Mouse (Mus musculus) gastrocnemius, postnatal 4 days (tissue): ENCODE results near the gene Atp6v0d1. TPM values are rescaled to one million over a fixed set of nuclear protein-coding genes. Genes with fewer than 3 reads are reported as not detected.

ENCODE experiments used
- DNase-seq, 2 experiments: peaks; one replicate each; pipeline ENCODE4 v3.0.0; 2021 to 2022; ENCODE audit warnings: low spot score in 2 of 2, mixed read lengths in 2 of 2
- total RNA-seq, 2 experiments: library from RNA; stranded (reverse); gene quantifications; 2 replicates each; pipeline ENCODE4 v1.2.3; 2021

The Atp6v0d1 gene
- total RNA-seq, 2 experiments from 2014 or later: 71.8 to 71.9 TPM

- DNase-seq: no peak
Measured at GRCm38 (mm10) chr8:105509997-105510735, 55.7 kb downstream of the Atp6v0d1 start.

GRCm38 (mm10) chr8:105508758-105509157, 57.1 kb downstream of the Atp6v0d1 start:
- DNase-seq: no peak

DNA sequence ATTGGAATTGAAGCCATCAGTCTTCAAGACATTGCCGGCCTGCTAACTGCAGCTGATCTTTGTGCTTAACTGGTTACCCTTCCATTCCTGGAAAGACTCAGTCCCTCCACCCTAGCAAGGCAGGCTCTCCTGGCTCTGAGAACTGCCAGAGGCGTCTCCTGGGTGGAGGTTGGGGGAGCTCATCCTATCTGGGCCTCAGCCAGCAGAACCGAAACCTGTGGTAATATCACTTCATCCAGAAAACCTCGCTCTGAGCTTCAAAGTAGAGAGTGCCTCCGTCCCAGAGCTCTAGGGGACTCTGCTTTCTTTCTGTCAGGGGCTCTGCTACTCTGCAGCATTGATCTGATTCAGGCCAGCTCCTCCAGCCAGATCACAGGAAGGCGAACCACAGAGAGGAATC, 58.9 kb downstream of the Atp6v0d1 start:
- DNase-seq: no peak

DNA sequence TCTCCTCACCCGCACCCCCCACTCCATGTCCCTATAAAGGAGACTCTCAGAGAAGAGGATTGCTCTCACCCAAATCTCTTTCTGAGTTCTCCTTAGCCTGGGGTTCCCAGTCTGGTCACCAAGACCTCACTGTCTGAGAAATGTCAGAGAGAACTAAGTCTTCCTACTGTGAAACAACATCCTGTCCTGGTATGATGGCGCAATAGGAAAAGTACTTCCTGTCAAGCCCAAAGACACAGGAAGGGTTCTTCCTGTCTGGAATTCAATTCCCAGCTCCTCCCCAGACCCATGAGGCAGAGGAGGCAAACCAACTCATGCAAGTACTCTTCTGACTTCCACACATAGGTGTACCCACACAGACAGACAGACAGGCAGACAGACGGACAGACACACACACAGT, 61.2 kb downstream of the Atp6v0d1 start:
- DNase-seq: no peak

- DNase-seq: no peak
Measured at GRCm38 (mm10) chr8:105499787-105500186, 66.1 kb downstream of the Atp6v0d1 start.

DNA sequence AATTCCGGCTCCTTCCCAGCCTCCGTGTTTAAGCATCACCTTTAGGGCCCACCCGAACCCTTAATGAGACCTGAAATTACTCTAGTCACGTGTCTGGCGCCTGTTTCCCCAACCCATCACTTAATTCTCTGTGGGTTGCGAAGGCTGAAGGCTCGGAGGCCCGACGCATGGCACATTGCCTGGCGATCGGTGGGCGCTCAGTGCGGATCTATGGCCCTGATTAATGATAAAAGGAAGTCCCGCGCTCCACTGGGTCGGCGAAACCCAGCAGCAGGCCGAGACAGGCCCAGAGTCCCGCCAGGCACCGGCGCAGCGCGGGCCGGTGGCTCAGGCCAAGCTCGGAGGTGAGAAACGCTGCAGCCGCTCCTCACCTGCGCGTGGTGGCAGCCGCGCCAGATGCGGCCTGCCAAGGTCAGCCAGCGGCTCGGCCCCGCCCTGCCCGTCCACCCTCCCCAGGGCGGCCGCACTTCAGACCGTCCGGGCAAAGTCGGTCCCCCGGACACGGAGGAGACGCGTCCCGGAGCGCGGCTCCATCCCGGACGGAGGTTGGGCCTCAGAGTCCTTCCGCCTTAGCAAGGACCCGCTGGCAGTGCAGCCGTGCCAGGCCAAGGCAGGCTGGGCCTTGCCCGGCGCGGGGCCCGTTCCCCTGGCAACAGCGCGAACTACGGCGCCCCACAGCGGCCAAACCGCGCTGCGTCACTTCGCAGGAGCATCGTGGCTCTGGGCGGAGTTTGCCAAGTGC, 69.2 kb downstream of the Atp6v0d1 start, which contains the start of gene Zdhhc1:
Gene Zdhhc1, minus strand, starts transcription at position 464 of the 742 bp plus-strand sequence.
- peak; percentile 90 to 92 for DNase-seq

- no peak for DNase-seq
Measured at GRCm38 (mm10) chr8:105495350-105496302, 70.2 kb downstream of the Atp6v0d1 start.

DNA sequence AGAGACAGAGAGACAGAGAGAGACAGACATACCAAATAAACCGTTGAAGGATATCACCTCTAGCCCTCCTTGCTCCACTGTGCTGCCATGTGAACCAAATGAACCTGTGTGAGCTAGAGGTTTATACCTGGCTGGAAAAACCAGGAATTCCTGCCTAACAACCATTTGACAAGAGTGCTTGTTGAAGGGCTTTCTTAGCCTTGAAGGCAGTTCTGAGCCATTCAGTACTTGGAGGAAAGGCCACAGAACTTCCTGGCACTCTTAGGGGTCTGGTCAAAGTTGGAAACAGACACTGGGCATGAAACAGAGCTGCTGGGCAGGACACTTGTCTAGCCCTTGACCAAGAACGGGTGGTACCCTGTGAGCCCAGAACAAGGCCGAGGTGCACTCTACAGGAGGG, 71.3 kb downstream of the Atp6v0d1 start:
- DNase-seq: no peak

DNA sequence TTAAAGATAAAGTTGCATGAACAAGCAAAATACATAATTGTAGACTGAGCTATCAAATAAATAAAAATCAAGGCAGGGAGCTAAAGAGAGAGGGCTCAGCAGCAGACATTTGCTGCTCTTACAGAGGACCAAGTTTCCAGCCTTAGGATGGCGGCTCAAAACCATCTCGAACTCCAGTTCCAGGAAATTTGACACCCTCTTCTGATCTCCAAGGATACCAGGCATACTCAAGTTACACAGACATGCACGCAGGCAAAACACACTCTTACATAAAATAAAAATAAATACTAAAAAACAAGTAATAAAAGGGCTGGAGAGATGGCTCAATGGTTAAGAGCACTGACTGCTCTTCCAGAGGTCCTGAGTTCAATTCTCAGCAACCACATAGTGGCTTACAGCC, 72.4 kb downstream of the Atp6v0d1 start:
- DNase-seq: no peak

- no peak for DNase-seq
Measured at GRCm38 (mm10) chr8:105489281-105489680, 76.6 kb downstream of the Atp6v0d1 start.

- no peak for DNase-seq
Measured at GRCm38 (mm10) chr8:105488082-105488481, 77.8 kb downstream of the Atp6v0d1 start.

DNA sequence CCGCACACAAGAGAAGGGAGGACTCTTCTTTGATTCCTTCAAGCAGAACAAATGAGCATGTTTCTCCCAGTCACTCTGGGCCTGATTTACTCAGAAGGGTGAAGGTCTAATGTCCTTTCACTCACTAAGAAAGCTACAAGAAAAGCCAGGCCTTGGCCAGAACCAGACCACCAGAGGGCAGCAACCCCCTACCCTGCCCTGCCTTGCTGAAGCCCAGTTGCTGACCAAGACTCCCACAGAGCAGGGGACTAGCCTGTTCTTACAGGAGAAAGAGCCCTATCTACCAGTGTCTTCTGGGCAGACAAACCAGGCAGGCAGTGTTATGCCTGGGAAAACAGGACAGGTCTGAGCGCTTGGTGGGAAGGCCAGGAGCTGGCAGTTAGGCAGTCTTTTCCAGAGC, 81.5 kb downstream of the Atp6v0d1 start:
- peak; percentile 65 to 81 for DNase-seq

DNA sequence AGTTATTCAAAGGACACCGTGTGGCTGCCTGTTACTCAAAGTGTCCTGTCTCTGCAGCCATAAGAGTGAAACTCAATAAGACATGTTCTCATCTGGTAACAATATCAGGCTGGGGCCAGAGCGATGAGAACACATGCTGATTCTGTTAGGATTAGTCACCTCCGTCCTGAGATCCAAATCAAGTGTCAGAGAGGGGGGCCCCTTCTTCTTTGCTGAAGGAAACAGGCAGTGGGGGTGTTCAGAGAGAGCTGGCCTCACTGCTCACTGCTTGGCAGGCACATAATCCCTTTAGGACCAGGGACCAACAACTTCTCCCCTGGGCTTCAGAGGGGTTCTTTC, 81.8 kb downstream of the Atp6v0d1 start:
- DNase-seq: peak in 1 of 2 experiments; percentile 53

DNA sequence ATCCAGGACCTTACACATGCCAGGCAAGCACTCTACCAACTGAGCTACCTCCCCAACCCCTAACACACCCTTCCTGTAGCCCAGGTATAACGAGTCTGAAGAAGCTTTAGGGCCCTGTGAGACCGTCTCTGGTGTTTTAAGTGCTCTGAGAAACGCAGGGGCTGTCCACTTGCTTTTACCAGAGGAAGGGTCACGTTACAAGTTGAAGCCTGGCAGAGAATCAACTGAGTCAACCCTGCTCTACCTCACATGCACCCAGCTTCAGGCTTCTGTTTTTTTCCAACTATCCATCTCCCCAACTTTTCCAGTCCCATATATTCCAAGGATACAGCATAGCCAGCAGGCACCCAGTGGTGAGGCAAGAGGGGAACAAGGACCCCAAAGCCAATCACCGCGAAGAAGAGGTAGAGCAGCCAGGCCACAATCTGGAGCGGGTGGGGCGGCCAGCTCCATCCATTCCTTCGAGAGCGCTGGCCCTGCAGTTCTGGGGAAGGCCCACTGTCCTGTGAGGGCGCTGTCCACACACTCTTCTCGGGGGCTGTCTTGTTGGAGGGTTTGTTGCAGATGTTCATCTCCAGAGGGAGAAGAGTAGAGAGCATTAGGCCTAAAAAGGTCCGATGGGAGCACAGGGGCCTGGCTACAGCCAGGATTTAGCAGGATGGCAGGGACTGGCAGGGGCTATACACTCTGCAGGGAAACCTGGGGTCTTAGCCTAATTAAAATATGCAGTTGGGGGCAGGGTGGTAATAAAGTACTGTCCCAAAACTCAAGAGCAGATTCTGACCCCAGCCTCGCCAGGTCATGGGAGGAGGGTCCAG, 82.4 kb downstream of the Atp6v0d1 start:
- peak in 1 of 2 experiments; percentile 83 for DNase-seq

DNA sequence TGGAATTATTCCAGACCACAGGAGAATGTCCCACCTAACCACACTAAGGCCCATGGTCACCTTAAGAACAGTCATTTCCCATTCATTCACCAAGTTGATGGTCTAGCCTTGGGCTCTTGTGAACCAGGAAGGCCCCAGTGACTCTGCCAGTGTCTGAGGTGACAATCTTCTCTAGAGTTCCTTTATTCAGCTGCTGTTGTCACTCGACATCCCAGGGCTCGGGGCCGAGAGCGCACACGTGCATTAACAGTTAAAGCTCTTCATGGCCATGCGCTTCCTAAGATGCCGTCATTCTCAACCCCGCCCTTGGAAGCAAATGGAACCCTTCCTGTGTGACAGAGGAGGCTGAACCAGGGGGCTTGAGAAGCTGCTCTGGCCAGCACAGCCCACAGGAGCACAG, 83.7 kb downstream of the Atp6v0d1 start:
- DNase-seq: no peak

- DNase-seq: peak in 1 of 2 experiments; percentile 62
Measured at GRCm38 (mm10) chr8:105481453-105481852, 84.4 kb downstream of the Atp6v0d1 start.

DNA sequence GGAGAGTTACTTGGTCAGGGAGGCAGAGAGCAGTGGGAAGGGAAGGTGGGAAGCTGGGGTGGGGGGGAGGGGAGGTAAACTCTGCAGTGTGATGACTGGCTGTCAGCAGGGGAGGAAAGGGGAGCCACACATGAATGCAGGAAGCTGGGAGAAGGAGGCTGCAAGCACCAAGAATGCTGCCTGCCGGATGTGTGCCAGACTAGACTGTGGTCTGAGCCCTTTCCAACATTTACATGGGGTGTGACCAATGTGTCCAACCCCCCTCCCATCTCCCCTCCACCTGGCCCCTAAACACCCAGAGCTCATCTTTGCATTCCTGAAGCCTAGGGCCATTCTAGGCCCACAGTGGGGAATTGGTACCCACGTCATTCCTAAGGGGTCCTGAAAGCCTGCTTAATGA, 84.8 kb downstream of the Atp6v0d1 start:
- DNase-seq: no peak

DNA sequence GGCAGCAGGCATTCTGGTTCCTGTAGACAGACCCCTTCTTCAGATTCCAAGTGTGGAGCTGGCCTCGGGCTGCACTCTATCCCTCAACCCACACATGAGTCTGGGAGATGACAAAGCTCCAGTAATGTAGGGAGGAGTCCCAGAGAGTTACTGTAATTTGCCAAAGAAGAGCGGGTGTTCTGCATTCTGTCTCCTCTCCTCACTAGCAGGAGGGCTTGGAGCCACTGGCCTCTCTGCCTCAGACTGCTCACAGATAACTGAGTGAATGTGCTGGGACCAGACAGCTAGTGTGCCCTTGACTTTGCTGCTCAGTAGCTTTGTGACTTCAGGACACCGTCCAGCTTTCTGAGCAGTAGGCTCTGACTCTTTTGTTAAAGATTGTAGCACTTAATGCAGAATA, 88.1 kb downstream of the Atp6v0d1 start:
- DNase-seq: no peak

- peak in 1 of 2 experiments; percentile 73 for DNase-seq
Measured at GRCm38 (mm10) chr8:105476628-105477413, 89.0 kb downstream of the Atp6v0d1 start.

DNA sequence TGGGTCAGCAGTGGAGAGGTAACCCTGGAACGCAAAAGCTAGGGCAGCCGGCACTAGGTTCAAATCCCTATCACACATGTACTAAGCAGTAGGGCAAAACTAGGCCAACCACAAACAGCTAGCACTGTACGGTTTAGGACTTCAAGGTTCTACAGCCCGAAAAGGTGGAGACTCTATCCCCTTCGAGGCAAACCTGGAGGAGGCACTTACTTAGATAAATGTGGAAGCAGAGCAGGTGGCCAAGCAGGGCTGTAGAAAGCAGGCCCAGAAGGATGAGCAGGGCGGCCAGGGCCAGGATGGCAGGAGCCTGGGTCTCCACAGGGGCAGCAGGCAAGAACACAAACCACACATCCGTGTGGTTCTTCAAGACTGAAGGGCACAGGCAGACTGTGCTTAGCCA, 89.7 kb downstream of the Atp6v0d1 start:
- DNase-seq: no peak
